Mouse (Mus musculus): Measurements from ENCODE around the gene Nrxn2. TPM values are rescaled to one million over a fixed set of nuclear protein-coding genes. Genes with fewer than 3 reads are reported as not detected.

Nrxn2 gene
- polyA plus RNA-seq, 1 experiment = 7.0 TPM

DNA sequence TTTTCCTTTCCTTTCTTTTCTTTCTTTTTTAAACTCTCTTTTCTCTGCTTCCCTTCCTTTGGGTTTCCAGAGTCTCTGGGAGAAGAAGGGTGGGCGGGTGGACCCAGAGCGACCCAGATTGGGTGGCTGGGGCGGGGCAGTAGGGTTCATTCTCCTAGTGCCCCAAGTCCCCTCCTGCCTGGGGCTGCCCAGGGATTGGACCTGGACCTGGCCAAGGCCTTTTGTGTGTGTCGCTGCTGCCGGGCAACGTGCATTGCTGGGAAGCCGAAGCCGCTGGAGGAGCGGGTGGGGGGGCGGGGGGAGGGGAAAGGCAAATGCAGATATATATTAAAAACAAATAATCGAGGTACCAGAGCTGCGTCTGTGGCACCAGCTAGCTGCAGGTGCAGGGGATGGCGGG is 114.1 kb downstream of the Nrxn2 start:
- H3K27me3 ChIP-seq (ENCODE audit: control insufficient read depth, insufficient read depth, low read length, poor library complexity, severe bottlenecking) = peaks cover 8% of the 10 kb centered on the region; the same call in 1 of the 2 replicates
- no peak overlapping the region for H3K9ac ChIP-seq (ENCODE audit: low read depth, poor library complexity, severe bottlenecking)
- no peaks in the 10 kb centered on the region for H3K9me3 ChIP-seq (replicated peaks; ENCODE audit: control insufficient read depth, insufficient read depth, low read length, poor library complexity, severe bottlenecking)
- no peaks in the 10 kb centered on the region for H3K36me3 ChIP-seq (ENCODE audit: control insufficient read depth, insufficient read depth, low read length, poor library complexity, severe bottlenecking)
- TF ChIP-seq POLR2A (IDR thresholded peaks at IDR 0.05; ENCODE audit: insufficient read depth, low read length) = no peak
- TF ChIP-seq EP300 (IDR thresholded peaks at IDR 0.05; ENCODE audit: insufficient read depth, low read depth, low read length) = no peak
- TF ChIP-seq CTCF (IDR thresholded peaks at IDR 0.05; ENCODE audit: low read depth, low read length) = no peak
- peaks cover 3% of the 10 kb centered on the region for H3K4me1 ChIP-seq (ENCODE audit: control insufficient read depth, insufficient read depth, low read length)
- no peak overlapping the region for H3K27ac ChIP-seq (ENCODE audit: insufficient read depth, low read length)
- no peak overlapping the region for H3K4me3 ChIP-seq (ENCODE audit: low read depth, low read length)

DNA sequence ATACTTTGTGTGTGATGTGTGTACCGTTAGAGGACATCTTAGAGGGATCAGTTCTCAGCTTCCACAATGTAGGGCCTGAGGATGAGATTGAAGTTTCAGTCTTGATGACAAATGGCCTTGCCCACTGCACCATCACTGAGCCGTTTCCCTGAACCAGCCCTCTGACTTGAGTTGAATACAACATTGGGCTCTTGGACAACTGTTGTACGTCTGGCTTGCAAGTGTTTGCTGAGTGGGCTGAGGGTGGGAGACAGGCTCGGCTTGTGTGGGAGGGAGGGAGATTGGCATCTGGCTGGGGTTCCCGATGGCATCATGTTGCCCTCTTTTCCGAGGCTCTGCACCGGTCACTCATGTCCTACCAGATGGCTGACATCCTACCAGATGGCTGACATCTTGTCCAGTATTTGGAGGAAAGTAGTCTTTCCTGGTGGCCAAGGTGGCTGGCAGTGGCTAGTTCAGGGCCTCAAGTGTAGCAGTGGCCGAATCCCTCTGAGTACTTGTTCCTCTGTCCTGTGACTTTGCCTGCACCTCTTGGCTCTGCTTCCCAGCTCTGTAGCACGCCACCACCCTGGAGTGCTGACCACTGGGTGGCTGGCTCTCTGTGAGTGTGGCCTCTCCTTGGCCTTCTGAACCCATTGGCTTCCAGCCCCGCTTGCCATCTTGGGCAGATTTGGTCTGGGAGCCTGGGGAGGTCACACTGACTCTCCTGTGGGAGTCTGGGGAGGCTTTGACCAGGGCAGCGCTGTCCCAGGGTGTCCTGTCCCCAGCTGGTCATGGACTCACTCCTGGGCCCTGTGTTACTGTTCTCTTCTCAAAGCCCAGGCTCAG is 115.0 kb downstream of the Nrxn2 start:
- Histone ChIP-seq H3K4me1 (ENCODE audit: control insufficient read depth, insufficient read depth, low read length) (peaks cover 3% of the 10 kb centered on the region), H3K36me3 (ENCODE audit: control insufficient read depth, insufficient read depth, low read length, poor library complexity, severe bottlenecking) (no peaks in the 10 kb centered on the region), H3K27ac (ENCODE audit: insufficient read depth, low read length) (no peak overlapping the region), H3K4me3 (ENCODE audit: low read depth, low read length) (no peak overlapping the region), H3K27me3 (ENCODE audit: control insufficient read depth, insufficient read depth, low read length, poor library complexity, severe bottlenecking) (peaks cover 8% of the 10 kb centered on the region; the same call in 1 of the 2 replicates), H3K9me3 (replicated peaks; ENCODE audit: control insufficient read depth, insufficient read depth, low read length, poor library complexity, severe bottlenecking) (no peaks in the 10 kb centered on the region), H3K9ac (ENCODE audit: low read depth, poor library complexity, severe bottlenecking) (no peak overlapping the region)
- TF ChIP-seq POLR2A (IDR thresholded peaks at IDR 0.05; ENCODE audit: insufficient read depth, low read length) (no peak), CTCF (IDR thresholded peaks at IDR 0.05; ENCODE audit: low read depth, low read length) (no peak)

DNA sequence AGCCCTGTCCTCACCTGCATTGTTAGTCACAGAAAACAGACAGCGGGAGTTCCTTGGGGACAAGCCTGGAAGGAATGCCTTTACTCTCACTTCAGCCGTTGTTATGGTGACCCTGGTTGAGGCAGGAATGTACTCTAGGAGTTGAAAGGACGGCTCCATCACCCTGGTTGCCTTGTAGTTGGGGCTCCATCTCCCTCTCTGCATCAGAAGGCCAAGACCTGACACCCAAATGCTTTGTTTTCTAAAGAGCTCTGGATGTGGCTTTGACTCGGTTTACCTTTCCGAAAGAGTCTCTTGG is 115.5 kb downstream of the Nrxn2 start:
- Histone ChIP-seq H3K27me3 (ENCODE audit: control insufficient read depth, insufficient read depth, low read length, poor library complexity, severe bottlenecking) (peaks cover 8% of the 10 kb centered on the region; the same call in 1 of the 2 replicates), H3K4me3 (ENCODE audit: low read depth, low read length) (no peak overlapping the region), H3K4me1 (ENCODE audit: control insufficient read depth, insufficient read depth, low read length) (peaks cover 2% of the 10 kb centered on the region)

DNA sequence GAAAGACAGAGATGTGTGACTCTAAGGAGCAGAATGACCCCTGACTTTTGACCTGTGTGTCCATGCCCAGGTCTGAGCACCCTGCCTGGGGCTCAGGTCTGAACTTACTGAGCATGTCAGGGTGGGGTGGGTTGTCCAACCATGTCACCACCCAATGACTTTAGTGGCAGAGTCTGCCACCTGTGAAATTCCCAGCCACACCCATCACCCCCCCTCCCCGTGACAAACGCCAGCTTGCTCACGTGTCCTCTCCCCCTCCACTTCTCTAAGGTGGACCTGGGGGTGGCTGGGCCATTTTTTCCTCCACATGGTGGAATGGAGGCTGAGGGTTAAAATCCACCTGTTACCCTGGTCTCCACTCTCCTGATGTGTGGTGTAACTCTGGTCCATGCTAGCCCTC is 117.7 kb downstream of the Nrxn2 start:
- no peak overlapping the region for H3K4me3 ChIP-seq (ENCODE audit: low read depth, low read length)
- H3K27me3 ChIP-seq (ENCODE audit: control insufficient read depth, insufficient read depth, low read length, poor library complexity, severe bottlenecking) = peaks cover 5% of the 10 kb centered on the region; the same call in 1 of the 2 replicates
- no peak for TF ChIP-seq CTCF (IDR thresholded peaks at IDR 0.05; ENCODE audit: low read depth, low read length)
- no peak overlapping the region for H3K9ac ChIP-seq (ENCODE audit: low read depth, poor library complexity, severe bottlenecking)
- H3K9me3 ChIP-seq (replicated peaks; ENCODE audit: control insufficient read depth, insufficient read depth, low read length, poor library complexity, severe bottlenecking) = no peaks in the 10 kb centered on the region
- peaks cover 4% of the 10 kb centered on the region for H3K4me1 ChIP-seq (ENCODE audit: control insufficient read depth, insufficient read depth, low read length)
- no peak overlapping the region for H3K27ac ChIP-seq (ENCODE audit: insufficient read depth, low read length)
- H3K36me3 ChIP-seq (ENCODE audit: control insufficient read depth, insufficient read depth, low read length, poor library complexity, severe bottlenecking) = no peaks in the 10 kb centered on the region

More for the DNA sequence above, 115.5 kb downstream of the Nrxn2 start:
- H3K9me3 ChIP-seq (replicated peaks; ENCODE audit: control insufficient read depth, insufficient read depth, low read length, poor library complexity, severe bottlenecking) = no peaks in the 10 kb centered on the region
- TF ChIP-seq EP300 (IDR thresholded peaks at IDR 0.05; ENCODE audit: insufficient read depth, low read depth, low read length) (no peak), CTCF (IDR thresholded peaks at IDR 0.05; ENCODE audit: low read depth, low read length) (no peak), POLR2A (IDR thresholded peaks at IDR 0.05; ENCODE audit: insufficient read depth, low read length) (no peak)
- H3K9ac ChIP-seq (ENCODE audit: low read depth, poor library complexity, severe bottlenecking) = no peak overlapping the region
- no peaks in the 10 kb centered on the region for H3K36me3 ChIP-seq (ENCODE audit: control insufficient read depth, insufficient read depth, low read length, poor library complexity, severe bottlenecking)
- H3K27ac ChIP-seq (ENCODE audit: insufficient read depth, low read length) = no peak overlapping the region

DNA sequence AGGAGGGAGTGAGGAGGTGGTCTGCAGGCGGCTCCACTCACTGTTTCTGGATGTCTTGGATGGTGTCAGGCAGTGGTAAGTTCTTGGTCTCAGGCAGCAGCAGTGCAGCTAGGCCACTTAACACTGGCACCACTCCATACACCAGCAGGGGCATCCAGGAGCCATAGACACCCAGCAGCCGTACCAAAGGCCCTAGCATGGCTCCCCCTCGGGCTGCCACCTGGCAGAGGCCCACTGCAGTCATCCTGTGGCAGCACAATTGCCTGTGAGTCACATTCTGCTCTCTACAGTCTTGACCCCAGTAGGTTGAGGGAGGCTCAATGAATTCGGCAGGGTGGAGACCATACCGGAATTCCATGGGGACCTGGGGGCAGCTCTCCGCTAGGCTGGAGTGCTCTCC is 118.2 kb downstream of the Nrxn2 start:
- Histone ChIP-seq H3K36me3 (ENCODE audit: control insufficient read depth, insufficient read depth, low read length, poor library complexity, severe bottlenecking) (no peaks in the 10 kb centered on the region), H3K9ac (ENCODE audit: low read depth, poor library complexity, severe bottlenecking) (no peak overlapping the region), H3K4me3 (ENCODE audit: low read depth, low read length) (no peak overlapping the region), H3K27me3 (ENCODE audit: control insufficient read depth, insufficient read depth, low read length, poor library complexity, severe bottlenecking) (0 out of 2 replicates have a peak, but pooled peaks cover under 1% of the 10 kb centered on the region), H3K27ac (ENCODE audit: insufficient read depth, low read length) (no peak overlapping the region), H3K9me3 (replicated peaks; ENCODE audit: control insufficient read depth, insufficient read depth, low read length, poor library complexity, severe bottlenecking) (no peaks in the 10 kb centered on the region), H3K4me1 (ENCODE audit: control insufficient read depth, insufficient read depth, low read length) (peaks cover 4% of the 10 kb centered on the region)
- TF ChIP-seq CTCF (IDR thresholded peaks at IDR 0.05; ENCODE audit: low read depth, low read length) (no peak), EP300 (IDR thresholded peaks at IDR 0.05; ENCODE audit: insufficient read depth, low read depth, low read length) (no peak), POLR2A (IDR thresholded peaks at IDR 0.05; ENCODE audit: insufficient read depth, low read length) (no peak)

DNA sequence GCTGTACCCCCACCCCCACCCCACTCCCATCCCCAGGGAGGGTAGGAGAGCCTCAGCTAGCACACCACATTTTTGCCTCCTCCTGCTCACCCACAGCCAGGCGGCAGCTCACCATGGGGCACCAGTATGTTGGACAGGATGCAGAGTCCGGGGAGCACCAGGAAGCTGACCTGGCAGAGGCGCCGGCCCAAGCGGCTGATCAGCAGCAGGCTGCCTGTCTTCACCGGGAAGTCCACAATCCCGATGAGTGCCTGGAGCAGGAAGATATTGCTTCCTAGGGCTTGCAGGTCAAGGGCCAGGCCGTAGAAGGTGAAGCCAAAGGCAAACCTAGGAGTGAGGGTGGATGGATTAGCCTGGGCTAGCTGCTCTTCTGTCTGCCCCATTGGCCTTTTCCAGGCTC is 119.0 kb downstream of the Nrxn2 start:
- Histone ChIP-seq H3K9ac (ENCODE audit: low read depth, poor library complexity, severe bottlenecking) (no peak overlapping the region), H3K27ac (ENCODE audit: insufficient read depth, low read length) (no peak overlapping the region), H3K36me3 (ENCODE audit: control insufficient read depth, insufficient read depth, low read length, poor library complexity, severe bottlenecking) (no peaks in the 10 kb centered on the region), H3K9me3 (replicated peaks; ENCODE audit: control insufficient read depth, insufficient read depth, low read length, poor library complexity, severe bottlenecking) (no peaks in the 10 kb centered on the region), H3K4me3 (ENCODE audit: low read depth, low read length) (no peak overlapping the region), H3K27me3 (ENCODE audit: control insufficient read depth, insufficient read depth, low read length, poor library complexity, severe bottlenecking) (no peaks in the 10 kb centered on the region), H3K4me1 (ENCODE audit: control insufficient read depth, insufficient read depth, low read length) (peaks cover 4% of the 10 kb centered on the region)
- TF ChIP-seq POLR2A (IDR thresholded peaks at IDR 0.05; ENCODE audit: insufficient read depth, low read length) = no peak
- TF ChIP-seq CTCF (IDR thresholded peaks at IDR 0.05; ENCODE audit: low read depth, low read length) = no peak

All from ES-Bruce4 (cell line).